Mouse (Mus musculus): ENCODE results near the gene Epha2. TPM values are rescaled to one million over a fixed set of nuclear protein-coding genes. Genes with fewer than 3 reads are reported as not detected.
A peak's percentile ranks its signal among the peaks of the same experiment; 100 is the strongest.

The Epha2 gene
- polyA plus RNA-seq, 1 experiment, result 25.6 TPM

GRCm38 (mm10) chr4:141303402-141304222 is 2.6 kb downstream of the Epha2 start:
- DNase-seq (ENCODE audit: low spot score), result no peak

- DNase-seq (ENCODE audit: low spot score), result no peak
These were observed 3.2 kb downstream of the Epha2 start for GRCm38 (mm10) chr4:141304223-141304611.

GRCm38 (mm10) chr4:141306057-141306456 is 5.0 kb downstream of the Epha2 start:
- DNase-seq (ENCODE audit: low spot score), result no peak

- no peak for DNase-seq (ENCODE audit: low spot score)
These were observed 7.3 kb downstream of the Epha2 start for GRCm38 (mm10) chr4:141308381-141308780.

GRCm38 (mm10) chr4:141308857-141309772 is 8.1 kb downstream of the Epha2 start:
- no peak for DNase-seq (ENCODE audit: low spot score)

GRCm38 (mm10) chr4:141309773-141310145 is 8.7 kb downstream of the Epha2 start:
- no peak for DNase-seq (ENCODE audit: low spot score)

GRCm38 (mm10) chr4:141310191-141310606 is 9.2 kb downstream of the Epha2 start:
- DNase-seq (ENCODE audit: low spot score), result no peak

GRCm38 (mm10) chr4:141311078-141311477 is 10.0 kb downstream of the Epha2 start:
- no peak for DNase-seq (ENCODE audit: low spot score)

GRCm38 (mm10) chr4:141311506-141311905 is 10.5 kb downstream of the Epha2 start:
- no peak for DNase-seq (ENCODE audit: low spot score)

- no peak for DNase-seq (ENCODE audit: low spot score)
These were observed 10.9 kb downstream of the Epha2 start for GRCm38 (mm10) chr4:141311908-141312307.

- peak; percentile 44 for DNase-seq (ENCODE audit: low spot score)
These were observed 11.6 kb downstream of the Epha2 start for GRCm38 (mm10) chr4:141312513-141313131.

GRCm38 (mm10) chr4:141313481-141313880 is 12.4 kb downstream of the Epha2 start:
- no peak for DNase-seq (ENCODE audit: low spot score)

GRCm38 (mm10) chr4:141313924-141314323 is 12.9 kb downstream of the Epha2 start:
- DNase-seq (ENCODE audit: low spot score), result no peak

GRCm38 (mm10) chr4:141314745-141315144 is 13.7 kb downstream of the Epha2 start:
- DNase-seq (ENCODE audit: low spot score), result no peak

GRCm38 (mm10) chr4:141316023-141316422 is 15.0 kb downstream of the Epha2 start:
- DNase-seq (ENCODE audit: low spot score), result no peak

GRCm38 (mm10) chr4:141316498-141317180 is 15.6 kb downstream of the Epha2 start:
- no peak for DNase-seq (ENCODE audit: low spot score)

GRCm38 (mm10) chr4:141317914-141318313 is 16.9 kb downstream of the Epha2 start:
- DNase-seq (ENCODE audit: low spot score), result no peak

GRCm38 (mm10) chr4:141322526-141322925 is 21.5 kb downstream of the Epha2 start:
- no peak for DNase-seq (ENCODE audit: low spot score)

GRCm38 (mm10) chr4:141324771-141325191 is 23.7 kb downstream of the Epha2 start:
- no peak for DNase-seq (ENCODE audit: low spot score)

GRCm38 (mm10) chr4:141325636-141326035 is 24.6 kb downstream of the Epha2 start:
- DNase-seq (ENCODE audit: low spot score), result no peak

GRCm38 (mm10) chr4:141327075-141327474 is 26.0 kb downstream of the Epha2 start:
- no peak for DNase-seq (ENCODE audit: low spot score)

GRCm38 (mm10) chr4:141328742-141329141 is 27.7 kb downstream of the Epha2 start:
- DNase-seq (ENCODE audit: low spot score), result no peak

All from urinary bladder, adult 2 months (tissue).